In genomic region chr11:68975085-68975484, GRCm38 (mm10) we compare ENCODE assay signal across 8 mouse cellular contexts. TPM values are rescaled to one million over a fixed set of nuclear protein-coding genes. Genes with fewer than 3 reads are reported as not detected.
A peak's percentile ranks its signal among the peaks of the same experiment; 100 is the strongest.
DNase-seq lines count a peak whose midpoint lies in the region; ATAC-seq and TF ChIP-seq lines count a peak whose summit lies in the region.

Gene Rangrf (minus strand): TSS chr11:68975185.

- DNase-seq in lung, embryonic 14.5 days = no peak
- no peak for DNase-seq in lung, adult 18-20 months
- no peak for DNase-seq in embryonic facial prominence, embryonic 11.5 days (ENCODE audit: low spot score)
- DNase-seq in left cerebral cortex, postnatal 25 days (ENCODE audit: low spot score in 2 of 2) = no peak
- DNase-seq in cerebellum, postnatal 10 days = no peak
- no peak for DNase-seq in cerebellum, postnatal 25 days

- H3K4me2 ChIP-seq in lung, embryonic 14.5 days = peak within 1 kb of the TSS; percentile 73
- H3K4me2 ChIP-seq in embryonic facial prominence, embryonic 11.5 days (ENCODE audit: low read depth, low read length) = peak within 1 kb of the TSS; percentile 68
- peak within 1 kb of the TSS; percentile 76 for H3K4me2 ChIP-seq in heart, embryonic 14.5 days (ENCODE audit: low read length)
- peak within 1 kb of the TSS; percentile 53 for H3K4me2 ChIP-seq in neural tube, embryonic 14.5 days (ENCODE audit: low read depth, low read length)

- H3K27me3 ChIP-seq in lung, embryonic 14.5 days (ENCODE audit: insufficient read depth, low read length) = no peaks in the 10 kb centered on the region
- H3K27me3 ChIP-seq in embryonic facial prominence, embryonic 11.5 days (ENCODE audit: control insufficient read depth, insufficient read depth, low read length) = no peaks in the 10 kb centered on the region
- no peaks in the 10 kb centered on the region for H3K27me3 ChIP-seq in heart, embryonic 14.5 days (ENCODE audit: control insufficient read depth, insufficient read depth, low read length)
- no peaks in the 10 kb centered on the region for H3K27me3 ChIP-seq in neural tube, embryonic 14.5 days (ENCODE audit: control insufficient read depth, insufficient read depth, low read length)

- peak within 1 kb of the TSS; percentile 44 for H3K4me3 ChIP-seq in lung, embryonic 14.5 days (ENCODE audit: low read depth, low read length)
- peak within 1 kb of the TSS; percentile 42 for H3K4me3 ChIP-seq in embryonic facial prominence, embryonic 11.5 days (ENCODE audit: low read depth, low read length)
- peak within 1 kb of the TSS; percentile 48 to 61; a peak in 3 of 4 replicates for H3K4me3 ChIP-seq in heart, embryonic 14.5 days (ENCODE audit: control insufficient read depth in 1 of 2, insufficient read depth in 1 of 2, low read depth in 1 of 2, low read length in 2 of 2)
- H3K4me3 ChIP-seq in neural tube, embryonic 14.5 days (ENCODE audit: low read depth, low read length) = peak within 1 kb of the TSS; percentile 36; the same call in 1 of the 2 replicates

- TF ChIP-seq CTCF in lung, embryonic 14.5 days (IDR thresholded peaks at IDR 0.05; ENCODE audit: low read depth) = no peak

- peak within 1 kb of the TSS; percentile 21 for H3K9ac ChIP-seq in lung, embryonic 14.5 days
- peak within 1 kb of the TSS; percentile 43 for H3K9ac ChIP-seq in embryonic facial prominence, embryonic 11.5 days (replicated peaks; ENCODE audit: low read length)
- peak within 1 kb of the TSS; percentile 60 for H3K9ac ChIP-seq in heart, embryonic 14.5 days (ENCODE audit: low read length)
- no peak within 1 kb of the TSS for H3K9ac ChIP-seq in neural tube, embryonic 14.5 days (replicated peaks; ENCODE audit: low read depth, low read length)

- H3K9me3 ChIP-seq in lung, embryonic 14.5 days (ENCODE audit: low read depth, low read length) = no peaks in the 10 kb centered on the region
- no peaks in the 10 kb centered on the region for H3K9me3 ChIP-seq in embryonic facial prominence, embryonic 11.5 days (replicated peaks; ENCODE audit: control insufficient read depth, low read length)
- H3K9me3 ChIP-seq in heart, embryonic 14.5 days (ENCODE audit: control insufficient read depth, low read length) = no peaks in the 10 kb centered on the region
- no peaks in the 10 kb centered on the region for H3K9me3 ChIP-seq in neural tube, embryonic 14.5 days (ENCODE audit: control insufficient read depth, low read length)

- intact Hi-C loops in left cerebral cortex, postnatal 25 days (cut with DNase I) = no loop called here

- no peak for ATAC-seq in lung, embryonic 14.5 days (ENCODE audit: insufficient read depth)
- ATAC-seq in embryonic facial prominence, embryonic 11.5 days (replicated peaks; ENCODE audit: insufficient number of reproducible peaks, low FRiP score, low TSS enrichment, low read depth) = no peak
- ATAC-seq in heart, embryonic 14.5 days (ENCODE audit: insufficient number of reproducible peaks, insufficient read depth, low FRiP score, low read depth) = no peak
- no peak for ATAC-seq in neural tube, embryonic 14.5 days (ENCODE audit: low read depth)

- H3K36me3 ChIP-seq in lung, embryonic 14.5 days (ENCODE audit: insufficient read depth) = no peaks in the 10 kb centered on the region
- no peaks in the 10 kb centered on the region for H3K36me3 ChIP-seq in embryonic facial prominence, embryonic 11.5 days (replicated peaks; ENCODE audit: control insufficient read depth, insufficient read depth, low read depth, low read length)
- no peaks in the 10 kb centered on the region for H3K36me3 ChIP-seq in heart, embryonic 14.5 days (ENCODE audit: control insufficient read depth, insufficient read depth, low read length)
- H3K36me3 ChIP-seq in neural tube, embryonic 14.5 days (ENCODE audit: control insufficient read depth, insufficient read depth, low read length) = no peaks in the 10 kb centered on the region

- H3K4me1 ChIP-seq in lung, embryonic 14.5 days (ENCODE audit: insufficient read depth) = no peaks in the 10 kb centered on the region; the same call in 1 of the 2 replicates
- H3K4me1 ChIP-seq in embryonic facial prominence, embryonic 11.5 days (ENCODE audit: control insufficient read depth, insufficient read depth, low read length) = no peaks in the 10 kb centered on the region
- H3K4me1 ChIP-seq in heart, embryonic 14.5 days (ENCODE audit: control insufficient read depth in 2 of 2, insufficient read depth in 2 of 2, low read length in 2 of 2) = peaks cover 26% of the 10 kb centered on the region in 2 experiments
- H3K4me1 ChIP-seq in neural tube, embryonic 14.5 days (ENCODE audit: control insufficient read depth, insufficient read depth, low read length) = peaks cover 4% of the 10 kb centered on the region; the same call in 1 of the 2 replicates

- 73% methylated on average over 7 of the region's 7 CpGs for WGBS in lung, embryonic 14.5 days
- 82% methylated on average over 7 of the region's 7 CpGs for WGBS in embryonic facial prominence, embryonic 11.5 days
- WGBS in heart, embryonic 14.5 days = 70% methylated on average over 7 of the region's 7 CpGs
- 83% methylated on average over 7 of the region's 7 CpGs for WGBS in neural tube, embryonic 14.5 days

- H3K27ac ChIP-seq in lung, embryonic 14.5 days (ENCODE audit: low read depth) = no peak within 1 kb of the TSS
- no peak within 1 kb of the TSS for H3K27ac ChIP-seq in embryonic facial prominence, embryonic 11.5 days (replicated peaks; ENCODE audit: low read depth, low read length)
- H3K27ac ChIP-seq in heart, embryonic 14.5 days (replicated peaks in 1 of 2; ENCODE audit: control insufficient read depth in 1 of 2, insufficient read depth in 1 of 2, low read depth in 2 of 2, low read length in 2 of 2) = no peak within 1 kb of the TSS
- H3K27ac ChIP-seq in neural tube, embryonic 14.5 days (ENCODE audit: low read depth, low read length) = no peak within 1 kb of the TSS

RNA-seq across cellular contexts. Expression of gene Rangrf, which starts in this region (rescaled TPM):
- polyA plus RNA-seq in lung, embryonic 14.5 days (2014; fragmentation: Nextera tagmentation; extraction: Ambion mirVana) = 49.9 TPM in 2 replicates
- polyA plus RNA-seq in embryonic facial prominence, embryonic 11.5 days (2014; fragmentation: Nextera tagmentation; extraction: Ambion mirVana) = 69.2 and 71.2 TPM in 2 replicates
- polyA plus RNA-seq in heart, embryonic 14.5 days (2014; fragmentation: Nextera tagmentation; extraction: Ambion mirVana) = 68.8 and 71.8 TPM in 2 replicates
- 10 to 100 TPM; 14.1 to 16.7 TPM for total RNA-seq in left cerebral cortex, postnatal 25 days (2021)
- polyA plus RNA-seq in neural tube, embryonic 14.5 days (2014; fragmentation: Nextera tagmentation; extraction: Ambion mirVana) = 25.5 and 30.6 TPM in 2 replicates
